Mouse (Mus musculus): ENCODE data around the gene Tmem59. TPM values are rescaled to one million over a fixed set of nuclear protein-coding genes. Genes with fewer than 3 reads are reported as not detected.

The Tmem59 gene
- total and polyA plus RNA-seq, 3 experiments: 50.7 to 71.8 (median 68.5) TPM

GRCm38 (mm10) chr4:107249471-107249870 is 71.3 kb downstream of the Tmem59 start:
- dilution Hi-C loops (cut with MboI; ENCODE audit: extremely low pct_ligation_motif_present, extremely low pct_unique_long_range_greater_than_20kb, low sequenced_read_pairs): no loop called here
- TF ChIP-seq ZMIZ1 (IDR thresholded peaks at IDR 0.05; ENCODE audit: low read depth, low read length) (no peak), MAZ (IDR thresholded peaks at IDR 0.05; ENCODE audit: low read depth, low read length) (no peak), MEF2A (IDR thresholded peaks at IDR 0.05; ENCODE audit: borderline replicate concordance, low read depth, low read length) (no peak), CTCF (conservative IDR thresholded peaks at IDR 0.05 in 1 of 2, IDR thresholded peaks at IDR 0.05 in 1 of 2; ENCODE audit: low read depth in 2 of 2, low read length in 2 of 2) (no peak)

GRCm38 (mm10) chr4:107250494-107250893 is 72.3 kb downstream of the Tmem59 start:
- in situ Hi-C loops (cut with MboI; ENCODE audit: low pct_ligation_motif_present, low pct_unique_long_range_greater_than_20kb, low sequenced_read_pairs) (loop anchor here (5.0 kb wide), 1 partner anchor 97 kb away; no protein-coding TSS in a partner anchor), dilution Hi-C loops (cut with MboI; ENCODE audit: extremely low pct_ligation_motif_present, extremely low pct_unique_long_range_greater_than_20kb, low sequenced_read_pairs) (no loop called here)
- TF ChIP-seq TCF12 (IDR thresholded peaks at IDR 0.05; ENCODE audit: low read depth, low read length) (no peak), ZMIZ1 (IDR thresholded peaks at IDR 0.05; ENCODE audit: low read depth, low read length) (no peak), SMC3 (IDR thresholded peaks at IDR 0.05; ENCODE audit: low read depth, low read length) (peak; percentile 87), UBTF (IDR thresholded peaks at IDR 0.05; ENCODE audit: low read depth, low read length) (no peak), JUND (conservative IDR thresholded peaks at IDR 0.05; ENCODE audit: low read depth, low read length) (no peak), NRF1 (IDR thresholded peaks at IDR 0.05; ENCODE audit: low read depth, low read length) (no peak), MEF2A (IDR thresholded peaks at IDR 0.05; ENCODE audit: borderline replicate concordance, low read depth, low read length) (no peak), KAT2A (IDR thresholded peaks at IDR 0.05; ENCODE audit: insufficient replicate concordance, low read length) (no peak), MAX (IDR thresholded peaks at IDR 0.05; ENCODE audit: low read length) (no peak), ELF1 (IDR thresholded peaks at IDR 0.05; ENCODE audit: low read depth, low read length) (no peak), JUN (IDR thresholded peaks at IDR 0.05; ENCODE audit: insufficient read depth, low read depth, low read length) (no peak), ZC3H11A (IDR thresholded peaks at IDR 0.05; ENCODE audit: low read depth, low read length) (peak; percentile 4; the same call in 1 of the 2 replicates), USF2 (conservative IDR thresholded peaks at IDR 0.05; ENCODE audit: low read depth, low read length) (no peak), ZNF384 (IDR thresholded peaks at IDR 0.05; ENCODE audit: low read depth, low read length) (no peak), CTCF (conservative IDR thresholded peaks at IDR 0.05 in 1 of 2, IDR thresholded peaks at IDR 0.05 in 1 of 2; ENCODE audit: low read depth in 2 of 2, low read length in 2 of 2) (peak; percentile 37 to 87; a peak in 3 of 4 replicates), ZKSCAN1 (IDR thresholded peaks at IDR 0.05; ENCODE audit: borderline replicate concordance, low read depth, low read length) (no peak), MXI1 (IDR thresholded peaks at IDR 0.05; ENCODE audit: low read depth, low read length) (no peak), E2F4 (IDR thresholded peaks at IDR 0.05; ENCODE audit: insufficient replicate concordance, low read depth, low read length) (no peak), BHLHE40 (IDR thresholded peaks at IDR 0.05; ENCODE audit: low read depth, low read length) (no peak), PAX5 (IDR thresholded peaks at IDR 0.05; ENCODE audit: low read length) (no peak), RAD21 (IDR thresholded peaks at IDR 0.05; ENCODE audit: low read depth, low read length) (peak; percentile 77), MAZ (IDR thresholded peaks at IDR 0.05; ENCODE audit: low read depth, low read length) (no peak), MYC (IDR thresholded peaks at IDR 0.05; ENCODE audit: low read depth, low read length) (no peak)
- DNase-seq (ENCODE audit: extremely low read depth): peak; percentile 65
- H3K27me3 ChIP-seq (replicated peaks): no peaks in the 10 kb centered on the region
- H3K36me3 ChIP-seq (replicated peaks in 1 of 2; ENCODE audit: control insufficient read depth in 1 of 2, insufficient read depth in 1 of 2, low read length in 1 of 2): peaks cover 5 to 16% of the 10 kb centered on the region in 2 experiments
- no peak overlapping the region for H3K4me2 ChIP-seq (ENCODE audit: insufficient read depth, low read depth, poor library complexity, severe bottlenecking)
- H3K9ac ChIP-seq (ENCODE audit: insufficient read depth, low read depth): no peak overlapping the region
- H3K4me3 ChIP-seq (replicated peaks in 1 of 3; ENCODE audit: low read depth in 2 of 3, low read length in 2 of 3, poor library complexity in 1 of 3): no peak overlapping the region
- peaks cover 6% of the 10 kb centered on the region for H3K79me2 ChIP-seq (replicated peaks; ENCODE audit: control insufficient read depth, extremely low read depth, insufficient read depth, poor library complexity, severe bottlenecking)
- peaks cover 2 to 44% of the 10 kb centered on the region in 2 experiments; a peak in 3 of 4 replicates for H3K4me1 ChIP-seq (ENCODE audit: control insufficient read depth in 1 of 2, insufficient read depth in 2 of 2)
- H3K27ac ChIP-seq (ENCODE audit: insufficient read depth, low read depth): no peak overlapping the region
- no peaks in the 10 kb centered on the region for H3K9me3 ChIP-seq (replicated peaks; ENCODE audit: low read length)

More at GRCm38 (mm10) chr4:107249471-107249870, 71.3 kb downstream of the Tmem59 start:
- H3K36me3 ChIP-seq (replicated peaks in 1 of 2; ENCODE audit: control insufficient read depth in 1 of 2, insufficient read depth in 1 of 2, low read length in 1 of 2): peaks cover 5 to 26% of the 10 kb centered on the region in 2 experiments
- H3K79me2 ChIP-seq (replicated peaks; ENCODE audit: control insufficient read depth, extremely low read depth, insufficient read depth, poor library complexity, severe bottlenecking): peaks cover 6% of the 10 kb centered on the region
- DNase-seq (ENCODE audit: extremely low read depth): peak; percentile 19
- no peak overlapping the region for H3K4me3 ChIP-seq (replicated peaks in 1 of 3; ENCODE audit: low read depth in 2 of 3, low read length in 2 of 3, poor library complexity in 1 of 3)
- in situ Hi-C loops (cut with MboI; ENCODE audit: low pct_ligation_motif_present, low pct_unique_long_range_greater_than_20kb, low sequenced_read_pairs): no loop called here
- H3K4me2 ChIP-seq (ENCODE audit: insufficient read depth, low read depth, poor library complexity, severe bottlenecking): no peak overlapping the region
- peaks cover 0 to 39% of the 10 kb centered on the region in 2 experiments; a peak in 2 of 4 replicates for H3K4me1 ChIP-seq (ENCODE audit: control insufficient read depth in 1 of 2, insufficient read depth in 2 of 2)
- no peak overlapping the region for H3K9ac ChIP-seq (ENCODE audit: insufficient read depth, low read depth)
- no peaks in the 10 kb centered on the region for H3K9me3 ChIP-seq (replicated peaks; ENCODE audit: low read length)
- no peaks in the 10 kb centered on the region for H3K27me3 ChIP-seq (replicated peaks)
- no peak overlapping the region for H3K27ac ChIP-seq (ENCODE audit: insufficient read depth, low read depth)
